Mouse (Mus musculus): Measurements from ENCODE around the gene Syt9. TPM values are rescaled to one million over a fixed set of nuclear protein-coding genes. Genes with fewer than 3 reads are reported as not detected.

The Syt9 gene
- total and polyA plus RNA-seq, 2 experiments from 2014 or later, result 14.2 to 35.2 TPM

DNA sequence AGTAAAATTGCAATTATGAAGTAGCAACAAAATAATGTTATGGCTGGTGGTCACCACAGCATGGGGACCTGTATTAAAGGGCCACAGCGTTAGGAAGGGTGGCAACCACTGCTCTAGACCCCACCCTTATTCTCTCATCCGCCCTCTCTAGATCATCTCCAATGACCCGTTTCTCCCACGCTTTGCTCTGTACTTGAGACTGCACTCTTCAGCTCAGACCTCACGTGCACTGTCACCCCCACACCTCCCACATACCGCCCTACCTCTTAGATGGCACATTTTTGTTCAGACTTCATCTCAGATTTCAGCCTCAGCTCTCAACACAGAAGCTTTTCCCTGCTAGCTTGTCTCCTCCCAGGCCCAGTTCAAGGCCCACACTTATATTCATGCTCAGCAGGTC is 150.9 kb downstream of the Syt9 start:
- 89% methylated on average over 6 of the region's 6 CpGs for WGBS
- no peak overlapping the region for H3K27ac ChIP-seq (ENCODE audit: low read depth, low read length)
- no peaks in the 10 kb centered on the region for H3K36me3 ChIP-seq (ENCODE audit: insufficient read depth, low read length)
- no peak for TF ChIP-seq CTCF (IDR thresholded peaks at IDR 0.05)
- H3K9ac ChIP-seq (replicated peaks; ENCODE audit: low read length, poor library complexity, severe bottlenecking), result no peak overlapping the region
- no peaks in the 10 kb centered on the region for H3K4me1 ChIP-seq (ENCODE audit: insufficient read depth, low read length)
- DNase-seq (ENCODE audit: low spot score) (no peak), ATAC-seq (ENCODE audit: low FRiP score) (no peak)
- H3K9me3 ChIP-seq (ENCODE audit: low read length), result no peaks in the 10 kb centered on the region
- no peak overlapping the region for H3K4me3 ChIP-seq (ENCODE audit: low read depth, low read length)
- no peak overlapping the region for H3K4me2 ChIP-seq (ENCODE audit: low read depth, low read length, poor library complexity, severe bottlenecking)
- no peaks in the 10 kb centered on the region for H3K27me3 ChIP-seq (ENCODE audit: insufficient read depth, low read length)

DNA sequence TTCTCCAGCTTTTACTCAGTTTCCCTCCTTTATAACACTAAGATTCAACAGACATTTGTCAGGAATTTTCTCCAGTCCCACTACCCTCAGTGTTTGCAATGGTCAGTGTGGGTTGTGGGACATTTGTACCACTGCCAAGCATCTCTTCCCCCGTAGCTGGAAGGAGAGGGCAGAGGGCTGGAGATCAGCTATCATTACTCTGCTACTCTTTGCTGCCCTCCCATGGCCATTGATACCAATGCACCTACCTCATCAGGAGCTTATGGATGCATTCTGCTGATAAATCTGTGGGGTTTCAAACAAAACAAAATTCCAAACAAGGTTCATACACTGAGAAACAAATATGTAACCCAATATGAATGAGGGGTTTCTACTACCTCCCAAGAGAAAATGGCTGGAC is 155.8 kb downstream of the Syt9 start:
- peak; percentile 83 for TF ChIP-seq CTCF (IDR thresholded peaks at IDR 0.05)
- peak; percentile 65 for DNase-seq (ENCODE audit: low spot score)
- Histone ChIP-seq H3K4me2 (ENCODE audit: low read depth, low read length, poor library complexity, severe bottlenecking) (no peak overlapping the region), H3K9ac (replicated peaks; ENCODE audit: low read length, poor library complexity, severe bottlenecking) (no peak overlapping the region), H3K4me3 (ENCODE audit: low read depth, low read length) (no peak overlapping the region), H3K27me3 (ENCODE audit: insufficient read depth, low read length) (no peaks in the 10 kb centered on the region), H3K36me3 (ENCODE audit: insufficient read depth, low read length) (no peaks in the 10 kb centered on the region), H3K4me1 (ENCODE audit: insufficient read depth, low read length) (no peaks in the 10 kb centered on the region), H3K9me3 (ENCODE audit: low read length) (no peaks in the 10 kb centered on the region; the same call in 1 of the 2 replicates), H3K27ac (ENCODE audit: low read depth, low read length) (no peak overlapping the region)
- ATAC-seq (ENCODE audit: low FRiP score), result peak; percentile 53; the same call in 1 of the 2 replicates
- 10% methylated on average over 1 of the region's 1 CpGs for WGBS

DNA sequence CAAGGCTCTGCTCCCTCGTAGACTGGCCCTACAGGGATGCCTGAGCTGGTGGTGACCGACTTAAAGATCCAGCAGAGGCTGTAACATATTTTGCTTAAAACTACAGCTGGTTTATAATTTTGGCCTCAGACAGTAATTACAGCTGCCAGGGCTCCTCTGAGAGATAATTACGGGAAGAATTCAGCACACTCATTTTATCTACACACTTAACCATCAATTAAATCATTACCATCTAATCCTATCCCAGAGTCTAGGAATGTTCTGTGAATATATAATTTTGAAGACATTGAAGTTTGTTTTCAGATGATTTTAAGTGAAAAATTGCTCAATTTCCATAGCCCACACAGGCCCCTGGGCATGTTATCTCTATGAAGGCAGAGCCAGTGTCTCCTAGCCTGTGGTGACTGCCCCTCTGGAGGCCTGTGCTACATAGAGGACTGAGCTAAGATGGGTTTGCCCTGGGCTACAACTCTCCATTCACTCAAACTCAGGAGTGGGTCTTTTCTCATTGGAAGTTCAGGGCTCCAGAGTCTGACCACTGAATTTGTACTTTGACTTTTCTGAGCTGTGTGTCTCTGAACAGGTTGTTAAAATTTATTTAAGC is 157.7 kb downstream of the Syt9 start:
- Histone ChIP-seq H3K27ac (ENCODE audit: low read depth, low read length) (no peak overlapping the region), H3K27me3 (ENCODE audit: insufficient read depth, low read length) (no peaks in the 10 kb centered on the region), H3K9me3 (ENCODE audit: low read length) (no peaks in the 10 kb centered on the region; the same call in 1 of the 2 replicates), H3K4me2 (ENCODE audit: low read depth, low read length, poor library complexity, severe bottlenecking) (no peak overlapping the region), H3K36me3 (ENCODE audit: insufficient read depth, low read length) (no peaks in the 10 kb centered on the region), H3K9ac (replicated peaks; ENCODE audit: low read length, poor library complexity, severe bottlenecking) (no peak overlapping the region), H3K4me3 (ENCODE audit: low read depth, low read length) (no peak overlapping the region), H3K4me1 (ENCODE audit: insufficient read depth, low read length) (no peaks in the 10 kb centered on the region)
- DNase-seq (ENCODE audit: low spot score), result no peak
- WGBS, result 51% methylated on average over 3 of the region's 3 CpGs
- peak; percentile 57 for ATAC-seq (ENCODE audit: low FRiP score)
- TF ChIP-seq CTCF (IDR thresholded peaks at IDR 0.05), result no peak

DNA sequence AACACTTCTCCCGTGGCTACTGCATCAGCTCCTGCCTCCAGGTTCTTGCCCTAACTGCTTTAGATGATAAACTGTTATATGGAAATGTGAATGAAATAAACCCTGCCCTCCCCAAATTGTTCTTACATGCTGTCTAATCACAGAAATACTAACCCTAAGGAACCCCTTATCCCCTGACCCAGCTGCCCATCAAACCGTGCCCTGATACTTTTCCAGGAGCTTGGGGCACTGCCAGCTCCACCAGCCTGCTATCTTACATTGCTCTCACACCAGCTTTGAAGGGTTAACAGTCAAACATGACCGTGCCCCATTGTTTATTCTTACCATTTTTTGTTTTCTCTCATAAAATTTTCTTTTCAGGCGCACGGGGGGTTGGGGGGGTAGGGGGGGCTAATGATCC is 158.8 kb downstream of the Syt9 start:
- Histone ChIP-seq H3K4me3 (ENCODE audit: low read depth, low read length) (no peak overlapping the region), H3K4me1 (ENCODE audit: insufficient read depth, low read length) (no peaks in the 10 kb centered on the region), H3K36me3 (ENCODE audit: insufficient read depth, low read length) (no peaks in the 10 kb centered on the region), H3K9ac (replicated peaks; ENCODE audit: low read length, poor library complexity, severe bottlenecking) (no peak overlapping the region), H3K27ac (ENCODE audit: low read depth, low read length) (no peak overlapping the region), H3K27me3 (ENCODE audit: insufficient read depth, low read length) (no peaks in the 10 kb centered on the region), H3K4me2 (ENCODE audit: low read depth, low read length, poor library complexity, severe bottlenecking) (no peak overlapping the region), H3K9me3 (ENCODE audit: low read length) (no peaks in the 10 kb centered on the region; the same call in 1 of the 2 replicates)
- DNase-seq (ENCODE audit: low spot score), result no peak
- no peak for ATAC-seq (ENCODE audit: low FRiP score)
- WGBS, result 80% methylated on average over 5 of the region's 5 CpGs
- no peak for TF ChIP-seq CTCF (IDR thresholded peaks at IDR 0.05)

DNA sequence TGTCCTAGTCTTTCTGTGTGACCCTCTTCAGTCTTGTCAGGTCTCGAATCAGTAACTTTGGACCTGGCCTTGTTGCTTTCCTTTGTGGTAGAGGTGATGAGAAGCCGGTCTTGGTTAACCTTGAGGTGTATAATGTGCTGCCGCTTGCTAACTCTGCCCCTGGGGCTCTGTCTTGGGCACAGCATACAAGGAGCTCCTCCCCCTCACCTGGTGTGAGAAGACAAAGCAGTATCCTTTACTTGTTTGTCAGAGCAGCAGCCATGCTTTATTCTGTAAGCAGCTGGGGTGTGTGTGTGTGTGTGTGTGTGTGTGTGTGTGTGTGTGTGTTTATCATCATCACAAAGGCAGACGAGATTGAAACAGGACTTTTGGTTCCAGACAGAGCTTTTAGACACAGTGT is 164.8 kb downstream of the Syt9 start:
- H3K4me1 ChIP-seq (ENCODE audit: insufficient read depth, low read length), result no peaks in the 10 kb centered on the region
- H3K9me3 ChIP-seq (ENCODE audit: low read length), result no peaks in the 10 kb centered on the region; the same call in 1 of the 2 replicates
- H3K4me3 ChIP-seq (ENCODE audit: low read depth, low read length), result no peak overlapping the region
- ATAC-seq (ENCODE audit: low FRiP score) (no peak), DNase-seq (ENCODE audit: low spot score) (no peak)
- no peak overlapping the region for H3K27ac ChIP-seq (ENCODE audit: low read depth, low read length)
- no peak for TF ChIP-seq CTCF (IDR thresholded peaks at IDR 0.05)
- WGBS, result 82% methylated on average over 4 of the region's 4 CpGs
- H3K27me3 ChIP-seq (ENCODE audit: insufficient read depth, low read length), result no peaks in the 10 kb centered on the region
- H3K9ac ChIP-seq (replicated peaks; ENCODE audit: low read length, poor library complexity, severe bottlenecking), result no peak overlapping the region
- H3K36me3 ChIP-seq (ENCODE audit: insufficient read depth, low read length), result no peaks in the 10 kb centered on the region
- no peak overlapping the region for H3K4me2 ChIP-seq (ENCODE audit: low read depth, low read length, poor library complexity, severe bottlenecking)

DNA sequence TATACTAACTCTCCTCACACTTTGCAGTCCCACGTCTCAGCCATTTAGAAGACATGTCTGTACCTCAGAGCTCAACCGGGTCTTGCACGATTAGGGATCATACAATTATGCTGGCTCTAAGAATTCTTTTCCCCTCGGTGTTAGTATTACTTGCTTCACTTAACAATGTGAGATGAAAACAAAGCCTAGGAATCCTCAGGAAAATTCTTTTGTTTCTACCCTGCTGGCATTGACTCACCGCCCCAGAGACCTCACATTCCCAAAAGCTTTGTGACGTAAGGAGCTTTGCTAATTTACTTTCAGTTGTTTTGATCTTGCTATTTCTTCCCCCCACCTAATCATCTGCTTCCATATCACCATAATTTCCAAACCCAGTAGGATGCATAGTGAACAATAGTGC is 166.0 kb downstream of the Syt9 start:
- Histone ChIP-seq H3K36me3 (ENCODE audit: insufficient read depth, low read length) (no peaks in the 10 kb centered on the region), H3K4me1 (ENCODE audit: insufficient read depth, low read length) (no peaks in the 10 kb centered on the region), H3K9ac (replicated peaks; ENCODE audit: low read length, poor library complexity, severe bottlenecking) (no peak overlapping the region), H3K4me3 (ENCODE audit: low read depth, low read length) (no peak overlapping the region), H3K4me2 (ENCODE audit: low read depth, low read length, poor library complexity, severe bottlenecking) (no peak overlapping the region), H3K27ac (ENCODE audit: low read depth, low read length) (no peak overlapping the region), H3K27me3 (ENCODE audit: insufficient read depth, low read length) (no peaks in the 10 kb centered on the region), H3K9me3 (ENCODE audit: low read length) (no peaks in the 10 kb centered on the region)
- TF ChIP-seq CTCF (IDR thresholded peaks at IDR 0.05), result no peak
- DNase-seq (ENCODE audit: low spot score), result no peak
- no peak for ATAC-seq (ENCODE audit: low FRiP score)
- WGBS, result 44% methylated on average over 6 of the region's 6 CpGs

All from midbrain, postnatal 0 days (tissue).